Mouse (Mus musculus) heart, embryonic 13.5 days (tissue): ENCODE measurements around the gene Nipal3. TPM values are rescaled to one million over a fixed set of nuclear protein-coding genes. Genes with fewer than 3 reads are reported as not detected.
A peak's percentile ranks its signal among the peaks of the same experiment; 100 is the strongest.

Source experiments
- ATAC-seq: fragments of 200-750 bp; cut with Nextera tagmentation; 2 replicates; pipeline ENCODE4 v1.8.0; 2017; ENCODE audit warnings: moderate TSS enrichment; ENCODE audit not compliant: insufficient number of reproducible peaks, low FRiP score, low TSS enrichment; ENCODE audit errors: extremely low read depth
- H3K27ac ChIP-seq: fragments of 300-500 bp; sonication (generic); replicated peaks from 2 replicates; pipeline ENCODE4 v1.5.1; 2015; ENCODE audit warnings: moderate library complexity, mild to moderate bottlenecking, inconsistent platforms
- H3K27me3 ChIP-seq: fragments of 300-500 bp; sonication (generic); replicated peaks from 2 replicates; pipeline ENCODE4 v1.6.1; 2015; ENCODE audit warnings: mild to moderate bottlenecking, inconsistent platforms
- H3K36me3 ChIP-seq: fragments of 300-500 bp; sonication (generic); 2 replicates; pipeline ENCODE4 v1.6.1; 2015; ENCODE audit warnings: mild to moderate bottlenecking, inconsistent platforms
- H3K4me1 ChIP-seq: fragments of 300-500 bp; sonication (generic); 2 replicates; pipeline ENCODE4 v1.6.1; 2015; ENCODE audit warnings: inconsistent platforms
- H3K4me2 ChIP-seq: fragments of 300-500 bp; sonication (generic); 2 replicates; pipeline ENCODE4 v1.6.1; 2015; ENCODE audit warnings: inconsistent platforms, mild to moderate bottlenecking, moderate library complexity
- H3K4me3 ChIP-seq: fragments of 300-500 bp; sonication (generic); 2 replicates; pipeline ENCODE4 v1.5.1; 2015; ENCODE audit warnings: moderate library complexity, mild to moderate bottlenecking, inconsistent platforms
- H3K9ac ChIP-seq: fragments of 300-500 bp; sonication (generic); 2 replicates; pipeline ENCODE4 v1.6.1; 2015; ENCODE audit warnings: inconsistent platforms, mild to moderate bottlenecking, moderate library complexity
- H3K9me3 ChIP-seq: fragments of 300-500 bp; sonication (generic); 2 replicates; pipeline ENCODE4 v1.6.1; 2016; ENCODE audit warnings: inconsistent platforms
- WGBS: fragments of 180-500 bp; shearing (Covaris S2); methylation state at CpG from one replicate; pipeline ENCODE4 v1.1.7; 2015; ENCODE audit warnings: mixed read lengths; 5-methylcytosine and 5-hydroxymethylcytosine counted together
- polyA plus RNA-seq: library from polyadenylated mRNA; unstranded; fragments of >200 nt; fragmentation: Nextera tagmentation; extraction: Ambion mirVana; gene quantifications from 2 replicates; pipeline ENCODE4 v1.2.1, GENCODE M21; 2015

Nipal3 gene
- polyA plus RNA-seq, 1 experiment from 2014 or later, result 3.2 TPM

DNA sequence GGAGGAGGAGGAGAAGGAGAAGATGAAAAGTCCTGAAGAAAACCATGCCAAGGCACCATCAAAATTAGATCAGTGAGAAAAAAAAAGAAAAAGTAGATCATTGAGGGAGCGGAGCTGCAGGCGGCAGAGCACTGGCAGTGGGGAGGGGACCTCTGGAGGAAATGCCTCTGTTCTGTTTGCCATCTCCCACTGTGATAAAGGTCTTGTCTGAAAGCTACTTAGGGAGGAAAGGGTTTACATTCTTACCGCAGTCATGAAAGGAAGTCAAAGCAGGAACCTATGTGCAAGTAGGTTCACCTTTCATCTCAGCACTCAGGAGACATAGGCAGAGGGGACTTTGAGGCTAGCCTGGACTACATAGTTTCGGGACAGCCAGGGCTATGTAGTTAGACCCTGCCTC lies 6.7 kb upstream of the Nipal3 start:
- Histone ChIP-seq H3K36me3 (no peaks in the 10 kb centered on the region), H3K27me3 (no peaks in the 10 kb centered on the region), H3K9me3 (peaks cover 8% of the 10 kb centered on the region; the same call in 1 of the 2 replicates), H3K4me3 (no peak overlapping the region), H3K27ac (no peak overlapping the region), H3K9ac (no peak overlapping the region), H3K4me2 (no peak overlapping the region), H3K4me1 (peaks cover 6% of the 10 kb centered on the region; the same call in 1 of the 2 replicates)
- no peak for ATAC-seq
- WGBS, result 43% methylated on average over 4 of the region's 4 CpGs

DNA sequence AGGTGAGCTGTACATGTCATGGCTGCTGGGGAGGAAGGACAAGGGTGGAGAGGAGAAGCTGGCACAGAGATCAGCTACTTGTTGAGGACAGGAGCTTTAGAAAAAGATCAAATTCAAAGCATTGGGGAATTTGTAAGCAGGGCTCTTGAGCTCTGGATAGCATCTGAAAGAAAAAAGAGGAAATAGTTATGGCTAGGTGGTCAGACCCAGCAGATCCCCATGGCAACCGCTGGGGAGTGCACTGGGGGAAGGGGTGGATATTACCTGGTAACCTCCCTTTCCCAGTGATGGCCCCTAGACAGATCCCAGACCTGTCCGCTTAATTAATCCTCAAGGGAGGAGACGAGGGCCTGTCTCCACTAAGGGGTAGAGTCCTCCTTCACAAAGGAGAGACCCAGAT lies 5.0 kb upstream of the Nipal3 start:
- Histone ChIP-seq H3K4me1 (peaks cover 13% of the 10 kb centered on the region; the same call in 1 of the 2 replicates), H3K27me3 (no peaks in the 10 kb centered on the region), H3K36me3 (no peaks in the 10 kb centered on the region), H3K4me2 (no peak overlapping the region), H3K4me3 (no peak overlapping the region), H3K9me3 (peaks cover 8% of the 10 kb centered on the region; the same call in 1 of the 2 replicates), H3K9ac (no peak overlapping the region), H3K27ac (no peak overlapping the region)
- 70% methylated on average over 3 of the region's 3 CpGs for WGBS
- no peak for ATAC-seq

DNA sequence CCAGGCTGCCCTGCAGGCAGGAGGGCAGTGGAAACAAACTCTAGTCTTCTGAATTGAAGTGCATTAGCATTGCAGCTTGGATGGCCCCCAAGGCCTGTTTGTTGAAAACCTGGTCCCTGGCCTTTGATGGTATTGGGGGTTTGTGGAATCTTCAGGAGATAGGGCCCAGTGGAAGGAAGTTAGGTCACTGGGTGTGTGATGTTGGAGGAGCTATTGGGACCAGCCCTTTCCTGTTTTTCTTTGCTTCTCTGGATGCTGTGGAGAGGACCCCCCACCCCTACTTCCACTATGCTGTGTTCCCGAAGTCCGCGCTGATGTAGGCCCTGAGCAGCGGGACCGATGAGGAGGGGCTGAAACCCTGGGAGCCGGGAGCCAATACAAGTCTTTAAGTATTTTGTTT lies 3.3 kb upstream of the Nipal3 start:
- no peak overlapping the region for H3K27ac ChIP-seq
- H3K4me2 ChIP-seq, result no peak overlapping the region
- peaks cover 15% of the 10 kb centered on the region for H3K4me1 ChIP-seq
- no peak overlapping the region for H3K9ac ChIP-seq
- no peak overlapping the region for H3K4me3 ChIP-seq
- H3K9me3 ChIP-seq, result peaks cover 8% of the 10 kb centered on the region; the same call in 1 of the 2 replicates
- no peak for ATAC-seq
- WGBS, result 66% methylated on average over 6 of the region's 6 CpGs
- H3K36me3 ChIP-seq, result no peaks in the 10 kb centered on the region
- H3K27me3 ChIP-seq, result no peaks in the 10 kb centered on the region

DNA sequence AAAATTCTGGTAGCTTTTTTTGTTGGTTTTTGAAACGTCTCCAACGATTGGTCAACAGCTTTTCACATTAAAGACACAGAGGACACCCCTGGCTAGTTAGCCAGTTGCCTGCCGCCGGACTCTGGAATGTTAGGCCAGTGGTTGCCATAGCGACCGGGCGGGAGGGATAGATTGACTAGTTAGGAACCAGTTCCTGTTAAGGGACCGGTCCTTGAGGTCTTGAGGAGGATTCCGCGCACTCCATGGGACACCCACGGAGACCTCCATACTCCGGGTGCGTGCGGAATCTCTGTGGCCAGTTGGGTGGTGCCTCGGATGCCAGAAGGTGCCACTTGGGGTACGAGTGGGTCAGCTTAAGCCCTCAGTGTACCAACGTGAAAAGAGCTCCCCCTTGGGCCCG lies 972 bp upstream of the Nipal3 start:
- peak overlapping the region; percentile 90; the same call in 1 of the 2 replicates for H3K4me3 ChIP-seq
- peak overlapping the region; percentile 90 for H3K4me2 ChIP-seq
- H3K4me1 ChIP-seq, result peaks cover 18% of the 10 kb centered on the region
- H3K27ac ChIP-seq, result no peak overlapping the region
- H3K27me3 ChIP-seq, result peaks cover 3% of the 10 kb centered on the region; the same call in 1 of the 2 replicates
- H3K9ac ChIP-seq, result no peak overlapping the region
- ATAC-seq, result no peak
- H3K9me3 ChIP-seq, result peaks cover 7% of the 10 kb centered on the region; the same call in 1 of the 2 replicates
- 0 out of 2 replicates have a peak, but pooled peaks cover under 1% of the 10 kb centered on the region for H3K36me3 ChIP-seq
- WGBS, result 23% methylated on average over 18 of the region's 18 CpGs

DNA sequence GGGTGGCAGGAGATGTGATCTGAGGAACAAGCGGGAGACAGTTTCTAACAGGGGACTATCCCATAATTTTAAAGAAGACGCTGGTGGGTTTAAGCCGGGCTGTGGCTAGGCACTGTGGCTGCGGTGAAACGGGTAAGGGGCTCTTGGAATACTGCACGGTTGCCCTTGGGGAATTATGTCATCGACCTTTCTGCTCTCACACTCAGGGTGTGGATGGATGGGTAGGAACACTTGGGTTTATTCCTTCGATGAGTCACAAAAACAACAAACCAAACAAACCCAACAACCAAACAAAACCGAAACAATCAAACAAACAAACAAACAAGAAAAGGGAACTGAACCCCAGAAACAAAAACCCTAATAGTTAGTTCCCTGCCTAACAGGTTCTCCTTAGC lies 556 bp upstream of the Nipal3 start:
- peak overlapping the region; percentile 90 for H3K4me3 ChIP-seq
- peaks cover 20% of the 10 kb centered on the region for H3K4me1 ChIP-seq
- no peak overlapping the region for H3K27ac ChIP-seq
- 16% methylated on average over 9 of the region's 9 CpGs for WGBS
- peak overlapping the region; percentile 90 for H3K4me2 ChIP-seq
- H3K27me3 ChIP-seq, result peaks cover 3% of the 10 kb centered on the region; the same call in 1 of the 2 replicates
- peaks cover 3% of the 10 kb centered on the region; the same call in 1 of the 2 replicates for H3K9me3 ChIP-seq
- H3K36me3 ChIP-seq, result peaks cover 4% of the 10 kb centered on the region
- H3K9ac ChIP-seq, result peak overlapping the region; percentile 83; the same call in 1 of the 2 replicates
- no peak for ATAC-seq

DNA sequence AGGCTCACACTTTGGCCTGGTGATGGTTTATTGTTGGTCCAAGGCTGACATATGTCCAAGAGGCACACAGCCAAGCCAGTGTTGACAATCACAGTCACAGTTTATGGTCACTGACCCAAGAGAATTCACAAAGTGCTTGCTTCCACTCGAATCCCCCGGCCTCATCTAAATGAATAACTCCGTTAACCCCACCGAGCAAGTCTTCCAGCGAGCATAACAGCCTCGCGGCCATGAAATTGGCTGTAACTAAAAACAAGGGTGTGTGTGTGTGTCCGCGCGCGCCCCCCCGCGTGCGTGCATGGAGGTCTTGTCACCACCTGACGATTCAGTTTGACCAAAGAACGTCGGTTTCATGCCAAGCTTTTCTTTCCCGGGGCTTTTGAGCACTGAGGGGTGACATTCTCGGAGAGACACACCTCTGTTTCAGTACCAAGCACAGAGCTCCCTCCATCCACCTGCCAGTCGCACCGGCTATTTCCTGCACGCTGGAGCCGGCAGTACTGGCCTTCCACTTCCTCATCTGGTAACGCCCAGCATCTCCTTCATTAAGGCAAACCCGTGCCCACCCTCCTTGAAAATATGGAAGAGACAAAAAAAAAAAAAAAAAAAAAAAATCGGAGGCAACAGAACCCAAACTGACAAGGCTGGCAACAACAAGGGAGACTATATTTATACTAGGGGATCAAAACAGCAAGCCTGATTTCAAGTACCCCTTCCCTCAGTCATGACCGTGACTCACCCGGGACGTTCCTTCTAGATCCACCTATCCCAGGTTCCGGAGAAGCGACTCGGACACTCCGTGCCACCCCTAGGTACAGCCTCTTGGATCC lies 932 bp downstream of the Nipal3 start:
- peak overlapping the region; percentile 78 for H3K9ac ChIP-seq
- H3K27me3 ChIP-seq, result peaks cover 3% of the 10 kb centered on the region; the same call in 1 of the 2 replicates
- peak overlapping the region; percentile 90 for H3K4me2 ChIP-seq
- peaks cover 20% of the 10 kb centered on the region for H3K4me1 ChIP-seq
- ATAC-seq, result no peak
- peaks cover 19% of the 10 kb centered on the region for H3K36me3 ChIP-seq
- H3K9me3 ChIP-seq, result no peaks in the 10 kb centered on the region; the same call in 1 of the 2 replicates
- H3K4me3 ChIP-seq, result peak overlapping the region; percentile 90
- H3K27ac ChIP-seq, result peak overlapping the region; percentile 46; the same call in 1 of the 2 replicates
- 2% methylated on average over 33 of the region's 33 CpGs for WGBS

DNA sequence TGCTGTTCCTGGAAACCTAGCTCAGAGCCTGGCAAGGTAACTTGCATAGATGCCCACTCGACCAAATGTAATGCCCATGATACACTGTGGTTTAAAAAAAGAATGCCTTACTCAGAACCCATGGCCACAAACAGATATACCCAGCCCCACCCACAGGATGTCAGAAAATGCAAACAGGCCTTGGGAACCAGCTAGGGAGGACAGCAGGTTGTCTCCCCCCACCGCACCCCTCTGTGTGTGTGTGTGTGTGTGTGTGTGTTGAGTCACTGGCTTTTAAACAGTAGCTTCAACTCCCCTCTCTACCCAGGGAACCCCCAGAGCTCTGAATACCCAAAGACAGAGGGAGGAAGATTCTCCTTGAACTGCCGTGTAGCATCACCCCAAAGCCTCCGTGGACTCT lies 1.6 kb downstream of the Nipal3 start:
- H3K4me1 ChIP-seq, result peaks cover 20% of the 10 kb centered on the region
- no peaks in the 10 kb centered on the region; the same call in 1 of the 2 replicates for H3K9me3 ChIP-seq
- peak overlapping the region; percentile 90 for H3K4me3 ChIP-seq
- 57% methylated on average over 4 of the region's 4 CpGs for WGBS
- peaks cover 3% of the 10 kb centered on the region; the same call in 1 of the 2 replicates for H3K27me3 ChIP-seq
- H3K4me2 ChIP-seq, result peak overlapping the region; percentile 90
- H3K27ac ChIP-seq, result 0 out of 2 replicates have a peak overlapping the region, but pooled peaks have one; percentile 46
- peak overlapping the region; percentile 78 for H3K9ac ChIP-seq
- ATAC-seq, result no peak
- peaks cover 26% of the 10 kb centered on the region for H3K36me3 ChIP-seq

DNA sequence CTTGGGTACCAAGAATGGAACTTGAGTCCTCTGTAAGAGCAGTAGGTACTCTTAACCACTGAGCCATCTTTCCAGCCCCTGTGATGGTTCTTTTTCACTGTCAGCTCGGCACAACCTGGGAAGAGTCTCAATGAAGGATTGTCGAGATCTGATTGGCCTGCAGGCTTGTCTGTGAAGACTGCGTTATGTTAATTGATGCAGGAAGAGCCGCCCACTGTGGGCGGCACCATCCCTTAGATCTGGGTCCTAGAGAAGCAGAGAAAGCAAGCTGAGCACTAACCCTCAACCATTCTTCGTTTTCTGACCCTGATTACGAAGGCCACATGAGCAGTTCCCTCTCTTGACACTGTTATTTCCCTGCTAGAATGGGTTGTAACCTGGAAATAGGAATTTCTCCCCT lies 5.6 kb downstream of the Nipal3 start:
- Histone ChIP-seq H3K9ac (no peak overlapping the region), H3K9me3 (no peaks in the 10 kb centered on the region; the same call in 1 of the 2 replicates), H3K27me3 (peaks cover 9% of the 10 kb centered on the region; the same call in 1 of the 2 replicates), H3K27ac (no peak overlapping the region), H3K4me3 (no peak overlapping the region), H3K4me1 (peaks cover 13% of the 10 kb centered on the region), H3K36me3 (peaks cover 26% of the 10 kb centered on the region), H3K4me2 (no peak overlapping the region)
- WGBS, result 85% methylated on average over 7 of the region's 7 CpGs
- no peak for ATAC-seq

DNA sequence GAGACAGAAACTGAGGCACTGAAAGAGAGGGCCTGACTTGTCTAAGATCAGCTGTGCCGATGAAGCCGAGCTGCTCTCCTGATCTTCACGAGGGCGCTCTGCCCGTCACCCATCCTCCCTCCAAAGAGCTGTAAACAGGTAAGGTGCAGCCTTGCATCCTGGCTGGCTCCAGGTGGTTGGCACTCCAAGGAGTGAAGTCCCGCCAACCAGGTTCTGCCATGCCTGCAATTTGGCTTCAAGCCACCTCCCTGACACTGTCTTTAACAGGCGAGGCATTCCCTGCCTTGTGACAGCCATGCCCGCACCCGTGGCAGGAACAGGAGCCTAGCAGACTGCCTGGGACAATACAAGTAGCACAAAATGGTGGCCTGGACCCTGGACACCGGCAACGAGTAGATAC lies 8.5 kb downstream of the Nipal3 start:
- H3K9ac ChIP-seq, result no peak overlapping the region
- no peak overlapping the region for H3K4me3 ChIP-seq
- H3K4me2 ChIP-seq, result no peak overlapping the region
- H3K27ac ChIP-seq, result no peak overlapping the region
- ATAC-seq, result no peak
- peaks cover 13% of the 10 kb centered on the region for H3K4me1 ChIP-seq
- peaks cover 26% of the 10 kb centered on the region for H3K36me3 ChIP-seq
- peaks cover 6% of the 10 kb centered on the region; the same call in 1 of the 2 replicates for H3K27me3 ChIP-seq
- no peaks in the 10 kb centered on the region; the same call in 1 of the 2 replicates for H3K9me3 ChIP-seq
- 86% methylated on average over 11 of the region's 11 CpGs for WGBS

DNA sequence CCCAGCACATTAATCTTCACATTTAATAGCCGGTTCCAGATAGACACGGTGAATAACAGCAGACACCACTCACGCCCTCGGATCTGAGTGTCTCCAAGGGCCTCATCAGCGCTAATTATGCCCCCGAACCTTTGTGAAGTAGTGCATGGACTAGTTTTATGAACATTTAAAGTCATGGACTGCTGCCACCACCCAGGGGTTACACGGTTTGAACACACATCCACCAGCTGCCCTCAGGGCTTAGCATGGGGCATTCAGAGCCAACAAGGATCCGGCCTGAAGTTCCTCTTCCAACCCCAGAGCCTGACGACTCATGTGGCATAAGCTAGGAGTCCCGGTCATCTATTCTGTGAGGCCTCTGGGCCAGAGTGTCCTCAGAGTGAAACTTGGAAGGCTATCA lies 9.8 kb downstream of the Nipal3 start:
- peaks cover 9% of the 10 kb centered on the region for H3K4me1 ChIP-seq
- H3K36me3 ChIP-seq, result peaks cover 19% of the 10 kb centered on the region
- 0 out of 2 replicates have a peak, but pooled peaks cover 6% of the 10 kb centered on the region for H3K27me3 ChIP-seq
- WGBS, result 75% methylated on average over 10 of the region's 10 CpGs
- H3K9me3 ChIP-seq, result no peaks in the 10 kb centered on the region; the same call in 1 of the 2 replicates
- no peak overlapping the region for H3K4me3 ChIP-seq
- no peak overlapping the region for H3K27ac ChIP-seq
- no peak overlapping the region for H3K4me2 ChIP-seq
- H3K9ac ChIP-seq, result no peak overlapping the region
- ATAC-seq, result no peak

DNA sequence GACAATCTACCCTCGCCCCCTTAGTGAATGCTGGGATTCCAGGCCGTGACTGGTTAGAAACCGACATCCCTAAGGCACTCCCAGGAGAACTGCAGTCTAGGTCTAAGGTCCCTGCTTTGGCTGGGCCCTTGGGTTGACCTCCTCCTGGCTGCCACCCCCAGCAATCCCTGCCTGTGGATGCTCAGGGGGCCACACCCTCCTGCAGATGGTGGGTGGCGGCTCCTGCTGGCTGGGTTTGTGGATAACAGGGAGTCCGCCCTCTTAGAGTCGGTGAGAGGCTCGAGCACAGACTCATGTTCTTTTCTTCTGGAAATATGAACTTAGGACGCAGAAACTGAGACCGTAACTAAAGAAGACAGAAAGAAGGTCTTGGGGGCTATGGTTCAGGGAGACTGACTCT lies 14.5 kb downstream of the Nipal3 start:
- Histone ChIP-seq H3K9me3 (no peaks in the 10 kb centered on the region), H3K27ac (no peak overlapping the region), H3K4me2 (no peak overlapping the region), H3K27me3 (no peaks in the 10 kb centered on the region), H3K4me3 (no peak overlapping the region), H3K4me1 (peaks cover 9% of the 10 kb centered on the region), H3K9ac (no peak overlapping the region), H3K36me3 (peaks cover 14% of the 10 kb centered on the region)
- 75% methylated on average over 9 of the region's 9 CpGs for WGBS
- no peak for ATAC-seq
